Mouse (Mus musculus) mouse embryonic stem cell (cell line): Measurements from ENCODE around the gene Efna1.

Experiments used
- in situ Hi-C, 2 experiments: fragments of 300-500 bp; cut with MboI; formaldehyde crosslinking; loops; 1 replicate in 1 of 2; 3 replicates in 1 of 2; pipeline ENCODE4 v1.14.3; 2019 to 2020; ENCODE audit warnings: low sequenced_read_pairs in 2 of 2, low pct_unique_long_range_greater_than_20kb in 1 of 2, mixed read lengths in 1 of 2; ENCODE audit not compliant: unreplicated experiment in 1 of 2

The Efna1 gene

GRCm38 (mm10) chr3:89280606-89281511, at the start of gene Efna1:
TSS of gene Efna1 (minus strand) at chr3:89281142.
- in situ Hi-C loops, result loop anchor here in 1 of 2 experiments (5.0 kb wide), 1 partner anchor 34 kb away; the partner anchor contains the start of genes Krtcap2 and Trim46

GRCm38 (mm10) chr3:89330346-89330745, 49.4 kb upstream of the Efna1 start:
- in situ Hi-C loops, result no loop called here

- in situ Hi-C loops, result no loop called here
Observed at GRCm38 (mm10) chr3:89328623-89329022, 47.7 kb upstream of the Efna1 start.

- in situ Hi-C loops, result no loop called here
Observed at GRCm38 (mm10) chr3:89327371-89327870, 46.5 kb upstream of the Efna1 start.

- in situ Hi-C loops, result no loop called here
Observed at GRCm38 (mm10) chr3:89325882-89326281, 44.9 kb upstream of the Efna1 start.

GRCm38 (mm10) chr3:89322514-89323165, 41.7 kb upstream of the Efna1 start, which contains the start of gene Efna3:
TSS of gene Efna3 (minus strand) at chr3:89322965.
- in situ Hi-C loops, result no loop called here

- in situ Hi-C loops, result no loop called here
Observed at GRCm38 (mm10) chr3:89322131-89322500, 41.2 kb upstream of the Efna1 start.

- in situ Hi-C loops, result no loop called here
Observed at GRCm38 (mm10) chr3:89321183-89322130, 40.5 kb upstream of the Efna1 start.

- in situ Hi-C loops, result no loop called here
Observed at GRCm38 (mm10) chr3:89320581-89321182, 39.7 kb upstream of the Efna1 start.

GRCm38 (mm10) chr3:89319591-89320350, 38.8 kb upstream of the Efna1 start:
- in situ Hi-C loops, result loop anchor here in 1 of 2 experiments (10.0 kb wide), 1 partner anchor 165 kb away; no protein-coding TSS in a partner anchor

GRCm38 (mm10) chr3:89318971-89319590, 38.1 kb upstream of the Efna1 start:
- in situ Hi-C loops, result loop anchor here in 1 of 2 experiments (10.0 kb wide), 1 partner anchor 166 kb away; no protein-coding TSS in a partner anchor

GRCm38 (mm10) chr3:89318316-89318715, 37.4 kb upstream of the Efna1 start:
- in situ Hi-C loops, result loop anchor here in 1 of 2 experiments (10.0 kb wide), 1 partner anchor 166 kb away; no protein-coding TSS in a partner anchor

- in situ Hi-C loops, result loop anchor here in 1 of 2 experiments (10.0 kb wide), 1 partner anchor 168 kb away; no protein-coding TSS in a partner anchor
Observed at GRCm38 (mm10) chr3:89317246-89317645, 36.3 kb upstream of the Efna1 start.

- in situ Hi-C loops, result loop anchor here in 1 of 2 experiments (10.0 kb wide), 1 partner anchor 168 kb away; no protein-coding TSS in a partner anchor
Observed at GRCm38 (mm10) chr3:89316833-89317232, 35.9 kb upstream of the Efna1 start.

- in situ Hi-C loops, result loop anchor here in 1 of 2 experiments (10.0 kb wide), 1 partner anchor 169 kb away; no protein-coding TSS in a partner anchor
Observed at GRCm38 (mm10) chr3:89315930-89316831, 35.2 kb upstream of the Efna1 start.
